Mouse (Mus musculus) myocyte (in vitro differentiated cells): ENCODE data around the gene Tmpo. TPM values are rescaled to one million over a fixed set of nuclear protein-coding genes. Genes with fewer than 3 reads are reported as not detected.

Source experiments
- H3K27me3 ChIP-seq: one replicate; pipeline ENCODE4 v1.6.1; 2011; ENCODE audit not compliant: control insufficient read depth, insufficient read depth, insufficient read length
- H3K36me3 ChIP-seq: one replicate; pipeline ENCODE4 v1.6.1; 2011; ENCODE audit not compliant: control insufficient read depth, insufficient read depth
- H3K4me2 ChIP-seq: one replicate; pipeline ENCODE4 v1.6.1; 2011; ENCODE audit warnings: low read depth, control low read depth
- H3K4me3 ChIP-seq: one replicate; pipeline ENCODE4 v1.5.1; 2011; ENCODE audit warnings: mild to moderate bottlenecking, control low read depth, moderate library complexity
- H3K79me2 ChIP-seq: one replicate; pipeline ENCODE4 v1.6.1; 2011; ENCODE audit not compliant: control insufficient read depth, insufficient read depth
- H3ac ChIP-seq: one replicate; pipeline ENCODE4 v1.6.1; 2011; ENCODE audit not compliant: control insufficient read depth, insufficient read length
- CEBPB ChIP-seq: IDR thresholded peaks from 2 replicates; pipeline ENCODE4 v1.6.1; 2011; ENCODE audit warnings: mild to moderate bottlenecking, moderate library complexity; ENCODE audit not compliant: poor library complexity, insufficient read depth, severe bottlenecking
- E2F4 ChIP-seq: IDR thresholded peaks from one replicate; pipeline ENCODE4 v1.6.1; 2011; ENCODE audit warnings: mild to moderate bottlenecking, control low read depth, moderate library complexity; ENCODE audit not compliant: insufficient read depth
- MAX ChIP-seq: IDR thresholded peaks from one replicate; pipeline ENCODE4 v1.6.1; 2011; ENCODE audit warnings: low read depth, mild to moderate bottlenecking, control low read depth
- MYOD1 ChIP-seq, 3 experiments: IDR thresholded peaks; one replicate each; pipeline ENCODE4 v1.6.1; 2011; ENCODE audit warnings: control low read depth in 2 of 3, low read depth in 2 of 3, mild to moderate bottlenecking in 2 of 3, moderate library complexity in 1 of 3; ENCODE audit not compliant: insufficient read length in 2 of 3, control insufficient read depth in 1 of 3
- MYOG ChIP-seq, 3 experiments: IDR thresholded peaks; one replicate each; pipeline ENCODE4 v1.6.1; 2011; ENCODE audit warnings: control low read depth in 2 of 3, low read depth in 2 of 3, mild to moderate bottlenecking in 2 of 3; ENCODE audit not compliant: insufficient read length in 2 of 3, control insufficient read depth in 1 of 3, insufficient read depth in 1 of 3
- POLR2A ChIP-seq: IDR thresholded peaks from one replicate; pipeline ENCODE4 v1.6.1; 2011; ENCODE audit warnings: low read depth, mild to moderate bottlenecking, control low read depth, moderate library complexity; ENCODE audit not compliant: insufficient read length
- POLR2AphosphoS2 ChIP-seq: IDR thresholded peaks from one replicate; pipeline ENCODE4 v1.6.1; 2011; ENCODE audit warnings: low read depth, control low read depth; ENCODE audit not compliant: insufficient read length
- REST ChIP-seq: IDR thresholded peaks from one replicate; pipeline ENCODE4 v1.6.1; 2011; ENCODE audit warnings: mild to moderate bottlenecking, control low read depth, moderate library complexity; ENCODE audit not compliant: insufficient read depth, insufficient read length
- SRF ChIP-seq: IDR thresholded peaks from one replicate; pipeline ENCODE4 v1.6.1; 2011; ENCODE audit warnings: low read depth; ENCODE audit not compliant: control insufficient read depth, insufficient read length
- TCF12 ChIP-seq: IDR thresholded peaks from one replicate; pipeline ENCODE4 v1.6.1; 2011; ENCODE audit warnings: mild to moderate bottlenecking, control low read depth; ENCODE audit not compliant: poor library complexity, insufficient read depth, severe bottlenecking
- TCF3 ChIP-seq: IDR thresholded peaks from one replicate; pipeline ENCODE4 v1.6.1; 2011; ENCODE audit warnings: low read depth, control low read depth; ENCODE audit not compliant: insufficient read length
- USF1 ChIP-seq: IDR thresholded peaks from one replicate; pipeline ENCODE4 v1.6.1; 2011; ENCODE audit warnings: low read depth, mild to moderate bottlenecking, control low read depth, moderate library complexity
- polyA plus RNA-seq: library from polyadenylated mRNA; unstranded; fragments of >200 nt; fragmentation: generic; extraction: Trizol; gene quantifications from one replicate; pipeline ENCODE4 v1.2.1, GENCODE M21; 2012; ENCODE audit warnings: missing spikeins

The Tmpo gene
- polyA plus RNA-seq, 1 experiment, result 55.6 TPM

DNA sequence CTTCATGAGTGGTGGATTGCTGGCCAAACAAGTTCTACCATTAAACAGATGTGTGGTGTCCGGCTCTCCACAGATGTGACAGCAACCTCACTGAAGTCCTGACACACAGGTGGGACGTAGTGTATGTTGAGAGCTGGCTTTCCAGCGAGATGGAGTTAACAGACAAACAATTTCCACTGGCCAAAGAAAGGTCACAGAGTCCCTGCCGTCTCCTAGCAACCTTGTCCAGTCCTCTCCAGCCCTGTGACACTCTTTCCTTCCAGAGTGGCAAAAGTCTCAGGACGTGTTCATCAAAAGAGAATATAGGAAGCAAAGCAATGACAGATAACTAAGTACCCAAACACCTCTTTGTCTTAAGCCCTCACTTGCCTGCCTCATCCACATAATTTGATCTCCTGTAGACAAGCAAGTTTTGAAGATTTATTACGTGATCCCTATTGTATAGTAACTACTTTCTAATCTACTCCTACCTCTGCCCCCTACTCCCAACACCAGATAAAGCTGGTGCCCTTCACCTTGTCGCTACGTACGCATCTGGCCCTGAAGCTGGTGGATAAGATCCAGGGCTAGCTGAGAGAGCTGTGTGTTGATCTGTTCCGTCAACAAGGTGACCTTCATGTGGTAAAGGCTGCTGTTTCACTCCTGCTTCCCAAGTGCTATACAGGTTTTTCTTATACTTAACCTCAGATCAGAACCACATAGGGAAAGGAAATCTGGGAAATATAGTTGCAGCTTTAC is 54.3 kb downstream of the Tmpo start:
- Histone ChIP-seq H3K27me3 (no peaks in the 10 kb centered on the region), H3K4me2 (no peak overlapping the region), H3ac (no peak overlapping the region), H3K4me3 (no peak overlapping the region), H3K36me3 (peaks cover 3% of the 10 kb centered on the region), H3K79me2 (peaks cover 19% of the 10 kb centered on the region)
- no peak for TF ChIP-seq POLR2A
- no peak for TF ChIP-seq USF1
- no peak for TF ChIP-seq CEBPB
- no peak for TF ChIP-seq TCF12
- TF ChIP-seq MYOD1 (IDR thresholded peaks at IDR 0.05; ENCODE audit: control insufficient read depth in 1 of 3, insufficient read length in 2 of 3, low read depth in 2 of 3), result no peak
- no peak for TF ChIP-seq TCF3
- TF ChIP-seq SRF, result no peak
- no peak for TF ChIP-seq E2F4
- no peak for TF ChIP-seq MAX
- no peak for TF ChIP-seq POLR2AphosphoS2
- TF ChIP-seq REST, result no peak
- TF ChIP-seq MYOG (IDR thresholded peaks at IDR 0.05; ENCODE audit: control insufficient read depth in 1 of 3, insufficient read depth in 1 of 3, insufficient read length in 2 of 3, low read depth in 2 of 3), result no peak

DNA sequence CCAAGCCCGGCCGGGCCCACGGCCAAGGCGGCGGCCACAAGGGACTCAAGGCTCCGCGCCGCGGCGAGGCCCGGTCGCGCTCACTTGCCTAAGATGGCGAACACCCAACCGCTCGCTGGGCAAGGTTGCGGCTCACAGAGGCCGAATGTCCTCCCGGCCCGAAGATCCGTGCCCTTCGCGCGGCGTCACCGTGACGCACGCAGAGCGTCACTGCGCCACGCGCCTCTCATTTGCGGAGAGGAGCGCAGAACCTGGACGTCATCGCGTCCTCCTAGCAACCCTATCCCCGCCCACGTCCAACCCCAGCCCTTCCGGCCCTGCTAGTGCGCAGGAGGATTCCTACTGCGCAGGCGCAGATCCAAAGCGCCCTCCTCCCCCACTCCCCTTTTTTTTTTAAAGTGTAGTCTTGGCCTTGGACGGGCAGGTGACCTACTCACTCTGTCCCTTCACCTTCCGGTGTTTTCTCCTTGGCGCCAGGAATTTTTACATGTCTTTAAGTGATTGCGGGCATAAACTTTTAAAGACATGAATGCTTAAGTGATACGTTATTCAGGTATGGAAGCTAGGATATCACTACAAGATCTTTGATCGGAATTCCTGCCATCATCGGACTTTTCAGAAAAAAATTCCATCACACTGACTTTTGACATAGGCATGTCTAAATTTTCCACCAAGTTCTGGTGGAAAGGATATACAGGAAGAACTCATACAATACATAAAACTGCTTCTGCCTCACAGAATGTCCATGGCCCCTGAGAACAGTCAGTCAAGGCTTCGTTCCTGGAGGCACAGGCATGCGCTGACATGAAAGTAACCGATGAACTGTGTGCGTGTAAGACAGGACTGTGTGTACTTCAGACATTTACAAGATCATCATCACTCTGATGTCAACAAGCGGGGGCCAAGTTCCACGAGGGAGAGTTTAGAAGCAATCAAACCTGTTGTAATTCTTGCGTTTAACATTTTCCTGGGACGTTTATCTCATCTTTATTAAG is 57.0 kb downstream of the Tmpo start, which contains the start of gene Slc25a3:
Gene Slc25a3, minus strand, starts transcription at position 232 of the 995 bp plus-strand sequence.
- H3K79me2 ChIP-seq, result peaks cover 39% of the 10 kb centered on the region
- peak within 1 kb of the TSS; percentile 80 for H3K4me3 ChIP-seq
- peak within 1 kb of the TSS; percentile 90 for H3K4me2 ChIP-seq
- peaks cover 27% of the 10 kb centered on the region for H3K36me3 ChIP-seq
- no peaks in the 10 kb centered on the region for H3K27me3 ChIP-seq
- H3ac ChIP-seq, result peak within 1 kb of the TSS; percentile 71
- TF ChIP-seq E2F4 (no peak), POLR2A (peak; percentile 100), TCF3 (no peak), MYOD1 (IDR thresholded peaks at IDR 0.05; ENCODE audit: control insufficient read depth in 1 of 3, insufficient read length in 2 of 3, low read depth in 2 of 3) (peak in 1 of 3 experiments; percentile 2), MYOG (IDR thresholded peaks at IDR 0.05; ENCODE audit: control insufficient read depth in 1 of 3, insufficient read depth in 1 of 3, insufficient read length in 2 of 3, low read depth in 2 of 3) (no peak), POLR2AphosphoS2 (peak; percentile 100), SRF (peak; percentile 86)

DNA sequence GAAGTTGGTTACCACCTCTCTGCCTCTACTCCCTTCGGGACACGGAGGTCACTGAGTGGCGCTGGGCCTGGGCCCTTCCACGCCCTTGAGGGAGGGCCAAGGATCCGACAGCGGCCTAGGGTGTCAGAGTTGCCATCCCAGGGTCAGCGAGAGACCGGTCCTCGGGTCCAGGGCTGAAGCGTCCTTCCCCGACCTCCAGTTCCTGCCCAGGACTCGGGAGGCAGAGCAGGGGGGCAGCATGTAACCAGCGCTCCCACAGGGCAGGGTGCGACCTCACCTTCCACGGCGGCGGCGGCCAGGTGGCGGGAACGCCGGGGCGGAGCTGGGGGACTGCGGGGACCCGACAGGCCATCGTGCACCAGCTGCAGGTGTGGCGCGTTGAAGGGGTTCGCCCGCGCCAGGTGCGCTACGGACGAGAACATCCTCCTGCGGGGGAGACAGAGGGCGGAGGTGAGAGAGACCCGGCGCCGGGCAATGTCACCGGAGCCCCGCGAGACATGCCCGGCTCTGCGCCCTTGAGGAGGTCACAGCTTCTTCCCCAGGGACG is 57.8 kb downstream of the Tmpo start:
- Histone ChIP-seq H3K4me2 (peak overlapping the region; percentile 90), H3K79me2 (peaks cover 39% of the 10 kb centered on the region), H3K36me3 (peaks cover 35% of the 10 kb centered on the region), H3ac (peak overlapping the region; percentile 71), H3K27me3 (no peaks in the 10 kb centered on the region), H3K4me3 (peak overlapping the region; percentile 80)
- TF ChIP-seq MYOG (IDR thresholded peaks at IDR 0.05; ENCODE audit: control insufficient read depth in 1 of 3, insufficient read depth in 1 of 3, insufficient read length in 2 of 3, low read depth in 2 of 3) (peak in 1 of 3 experiments; percentile 23), POLR2A (peak; percentile 46), CEBPB (no peak), MYOD1 (IDR thresholded peaks at IDR 0.05; ENCODE audit: control insufficient read depth in 1 of 3, insufficient read length in 2 of 3, low read depth in 2 of 3) (peak in 1 of 3 experiments; percentile 39)

DNA sequence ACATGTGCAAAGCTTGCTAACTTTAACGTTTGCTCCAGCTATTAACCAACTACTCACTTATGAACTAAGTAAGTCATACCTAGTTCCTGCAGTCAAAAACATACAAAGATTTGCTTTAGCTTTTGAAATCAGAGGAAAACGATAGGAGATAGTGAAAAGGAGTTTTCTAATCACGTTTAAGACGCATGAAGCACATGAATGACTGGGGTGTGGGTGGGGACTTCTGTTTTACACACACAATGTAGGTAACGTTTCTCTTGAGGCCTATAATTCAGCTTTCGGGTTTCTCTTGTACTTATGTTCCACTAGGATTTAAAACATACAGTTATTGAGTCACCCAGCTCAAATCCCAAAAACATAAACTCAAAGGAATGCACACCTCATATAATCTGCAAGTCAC is 58.5 kb downstream of the Tmpo start:
- Histone ChIP-seq H3K4me2 (peak overlapping the region; percentile 90), H3K79me2 (peaks cover 39% of the 10 kb centered on the region), H3K27me3 (no peaks in the 10 kb centered on the region), H3ac (peak overlapping the region; percentile 71), H3K36me3 (peaks cover 42% of the 10 kb centered on the region), H3K4me3 (peak overlapping the region; percentile 80)
- no peak for TF ChIP-seq USF1
- no peak for TF ChIP-seq TCF12
- TF ChIP-seq MYOD1 (IDR thresholded peaks at IDR 0.05; ENCODE audit: control insufficient read depth in 1 of 3, insufficient read length in 2 of 3, low read depth in 2 of 3), result no peak
- no peak for TF ChIP-seq POLR2A
- no peak for TF ChIP-seq MAX
- TF ChIP-seq REST, result no peak
- TF ChIP-seq SRF, result no peak
- TF ChIP-seq TCF3, result no peak
- no peak for TF ChIP-seq CEBPB
- TF ChIP-seq POLR2AphosphoS2, result no peak
- TF ChIP-seq E2F4, result no peak
- TF ChIP-seq MYOG (IDR thresholded peaks at IDR 0.05; ENCODE audit: control insufficient read depth in 1 of 3, insufficient read depth in 1 of 3, insufficient read length in 2 of 3, low read depth in 2 of 3), result no peak
